Mouse (Mus musculus): ENCODE measurements at regions not wholly inside any gene's neighbourhood (a gene's known extent, or its start where the extent isn't known, plus 50 kb on each side); places are given as distances from the start of the nearest gene placed in this dataset.

DNA sequence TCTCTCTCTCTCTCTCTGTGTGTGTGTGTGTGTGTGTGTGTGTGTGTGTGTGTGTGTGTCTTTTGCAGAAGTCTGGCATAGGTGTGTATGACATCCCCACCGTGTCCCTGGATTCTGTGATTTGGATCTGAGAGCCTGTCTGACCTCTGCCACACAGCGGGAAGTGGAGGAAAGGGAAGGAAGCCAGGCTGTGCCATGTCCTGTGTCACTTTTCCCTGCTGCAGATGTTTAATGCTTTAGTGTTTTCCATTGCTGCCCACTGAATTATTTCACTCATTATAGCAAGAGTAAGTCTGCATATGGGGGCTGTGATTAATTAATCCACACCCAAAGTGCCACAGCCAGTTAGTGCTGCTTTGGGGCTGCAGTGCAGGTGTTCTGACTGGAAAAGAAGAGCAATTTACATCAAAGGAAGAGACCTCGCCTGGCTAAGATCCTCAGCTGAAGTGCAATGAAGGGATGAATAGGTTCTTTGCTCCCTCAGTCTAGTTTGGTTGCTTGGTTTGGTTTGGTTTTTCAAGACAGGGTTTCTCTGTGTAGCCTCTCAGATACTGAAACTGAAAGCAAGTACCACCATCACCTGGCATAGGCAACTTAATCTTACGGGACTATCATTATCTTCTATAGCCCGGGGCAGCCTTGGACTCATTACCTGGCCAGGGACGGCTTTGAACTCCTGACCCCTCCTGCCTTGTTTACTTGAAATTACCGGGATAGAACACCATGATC lies 51.2 kb upstream of the Kdm7a start:
- H3K4me3 ChIP-seq, result no peak overlapping the region
- no peak for DNase-seq (ENCODE audit: low spot score in 2 of 2)
- no peak overlapping the region for H3K27ac ChIP-seq
- no peak for TF ChIP-seq CTCF (conservative IDR thresholded peaks at IDR 0.05)

DNA sequence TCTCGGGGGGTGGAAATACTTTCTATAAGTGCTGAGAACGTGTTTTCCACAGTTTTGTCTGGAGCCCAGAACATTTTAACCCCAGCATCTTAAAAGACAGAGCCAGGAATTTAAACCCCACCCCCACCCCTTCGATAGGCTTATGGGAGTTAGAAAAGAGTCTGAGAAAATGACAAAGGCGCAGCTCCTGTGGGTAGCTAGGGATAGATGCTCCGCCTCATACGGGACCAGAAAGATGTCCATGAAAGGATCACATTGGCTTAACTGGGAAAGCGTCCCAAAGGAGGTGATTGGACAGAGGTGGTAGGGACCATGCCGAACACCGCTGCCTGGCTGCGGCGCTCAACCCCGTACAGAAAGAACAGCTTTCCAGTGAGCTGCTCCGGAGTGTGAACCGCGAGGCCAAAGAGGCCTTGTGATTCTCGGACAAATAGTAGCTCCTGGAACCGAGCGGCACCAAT lies 50.6 kb upstream of the Kdm7a start:
- Histone ChIP-seq H3K4me3 (peak overlapping the region; percentile 76), H3K27ac (peak overlapping the region; percentile 90)
- TF ChIP-seq CTCF (conservative IDR thresholded peaks at IDR 0.05), result peak; percentile 41
- peak in 1 of 2 experiments; percentile 16 for DNase-seq (ENCODE audit: low spot score in 2 of 2)

DNA sequence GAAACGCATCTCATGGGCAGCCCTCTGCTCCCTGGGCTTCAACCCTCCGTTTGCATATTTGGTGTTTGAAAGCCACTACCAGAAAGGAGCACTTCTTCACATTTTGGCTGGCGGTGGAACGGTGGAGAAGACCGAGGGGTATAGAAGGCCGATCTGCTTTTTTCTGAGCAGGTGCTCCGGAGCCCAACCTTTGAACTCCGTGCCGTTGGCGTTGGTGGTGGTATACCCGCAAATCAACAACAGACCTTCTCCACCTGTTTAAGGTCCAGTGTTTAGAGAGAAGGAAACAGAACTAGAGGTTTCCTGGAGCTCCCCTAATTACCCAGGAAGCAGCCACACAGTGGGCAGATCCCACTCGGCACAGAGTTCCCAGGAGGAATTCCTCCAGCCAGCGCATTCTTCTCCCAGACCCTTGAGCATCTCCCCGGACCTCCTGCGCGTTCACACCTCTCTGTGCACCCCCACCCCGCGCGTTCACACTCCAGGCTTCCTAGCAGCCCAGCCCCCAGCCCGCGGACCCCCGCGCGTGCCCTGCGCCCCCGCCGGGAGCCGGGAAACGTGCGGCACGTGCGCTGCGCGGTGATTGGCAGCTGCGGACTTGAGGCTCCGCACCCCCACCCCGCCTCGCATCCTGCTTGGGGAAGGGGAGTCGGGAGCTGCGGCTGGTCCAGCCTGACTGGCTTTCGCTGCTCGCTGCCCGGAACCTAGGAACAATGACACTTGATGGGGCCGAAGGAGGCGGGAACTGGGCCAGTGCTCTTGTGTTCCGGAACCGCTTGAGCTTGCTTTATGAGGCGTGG lies 49.9 kb upstream of the Kdm7a start:
- H3K4me3 ChIP-seq, result peak overlapping the region; percentile 76
- no peak for TF ChIP-seq CTCF (conservative IDR thresholded peaks at IDR 0.05)
- DNase-seq (ENCODE audit: low spot score in 2 of 2), result peak; percentile 37 to 40
- peak overlapping the region; percentile 90 for H3K27ac ChIP-seq

All from layer of hippocampus, adult 2 months (tissue).